Mouse (Mus musculus): Measurements from ENCODE around the gene Lrrk2. TPM values are rescaled to one million over a fixed set of nuclear protein-coding genes. Genes with fewer than 3 reads are reported as not detected.

Lrrk2 gene
- polyA plus RNA-seq, 1 experiment from 2014 or later, result 3.6 TPM

DNA sequence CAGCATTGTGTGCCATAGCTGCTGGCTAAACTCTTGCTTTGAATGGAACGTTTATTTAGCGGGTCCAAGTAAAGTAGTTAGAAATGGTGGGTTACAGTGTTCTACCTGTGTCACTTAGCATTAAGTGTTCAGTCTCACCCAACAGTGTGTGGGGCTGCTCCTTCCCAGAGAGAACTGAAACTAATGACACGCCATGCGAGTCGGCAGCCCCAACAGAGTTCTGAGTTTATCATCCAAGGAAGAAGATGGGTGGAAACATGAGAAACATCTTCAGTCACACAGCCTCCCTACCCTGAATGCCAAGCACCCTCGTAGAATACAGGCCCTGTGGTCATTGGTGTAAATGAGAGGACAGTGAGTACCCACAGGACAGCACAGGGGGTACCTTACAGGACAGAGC lies 14.7 kb upstream of the Lrrk2 start:
- Histone ChIP-seq H3K36me3 (replicated peaks) (no peaks in the 10 kb centered on the region), H3K9me3 (no peaks in the 10 kb centered on the region), H3K4me1 (no peaks in the 10 kb centered on the region), H3K9ac (no peak overlapping the region), H3K27ac (no peak overlapping the region), H3K4me2 (no peak overlapping the region), H3K27me3 (no peaks in the 10 kb centered on the region), H3K4me3 (replicated peaks) (no peak overlapping the region)
- ATAC-seq (ENCODE audit: low FRiP score), result no peak
- 89% methylated on average over 6 of the region's 6 CpGs for WGBS

DNA sequence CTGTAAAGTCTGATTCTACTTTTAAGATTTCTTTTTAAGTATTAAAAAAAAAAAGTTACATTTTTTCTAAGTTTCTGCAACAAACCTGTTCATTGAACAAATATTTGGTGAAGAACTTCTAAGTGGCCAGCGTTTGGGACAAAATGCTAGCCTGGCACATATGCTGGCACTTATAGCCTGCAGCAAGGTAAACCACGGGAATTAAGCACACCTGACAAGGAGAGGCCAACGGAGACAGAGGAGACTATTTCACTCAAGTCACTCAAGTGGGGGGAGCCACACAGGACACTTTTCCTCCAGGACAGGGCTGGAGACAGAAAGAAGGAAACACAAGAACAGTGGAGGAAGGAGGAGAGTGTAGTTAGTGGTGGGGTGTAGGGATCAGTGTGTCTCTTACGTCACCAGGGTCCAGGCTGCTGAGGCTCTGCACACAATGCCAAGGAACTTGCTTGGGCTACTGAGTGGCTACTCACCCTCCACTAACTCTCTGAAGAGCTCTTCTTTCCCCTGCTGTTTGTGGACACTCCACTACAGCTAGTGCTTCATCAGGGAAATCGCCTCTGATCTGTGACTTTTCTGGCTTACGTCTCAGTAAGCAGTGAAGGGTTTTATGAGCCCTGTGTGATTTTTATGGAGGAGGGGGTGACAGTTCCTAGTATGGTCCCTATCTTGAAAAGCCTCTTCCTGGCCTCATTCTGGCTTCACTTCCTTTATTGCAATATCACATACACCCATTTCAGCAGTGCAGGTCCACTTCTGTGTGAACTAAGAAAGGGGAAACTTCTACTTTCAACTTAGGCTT lies 12.5 kb upstream of the Lrrk2 start:
- no peak overlapping the region for H3K4me2 ChIP-seq
- no peak overlapping the region for H3K9ac ChIP-seq
- 87% methylated on average over 6 of the region's 6 CpGs for WGBS
- no peak overlapping the region for H3K4me3 ChIP-seq (replicated peaks)
- H3K4me1 ChIP-seq, result no peaks in the 10 kb centered on the region
- no peaks in the 10 kb centered on the region for H3K9me3 ChIP-seq
- H3K27me3 ChIP-seq, result no peaks in the 10 kb centered on the region
- H3K36me3 ChIP-seq (replicated peaks), result no peaks in the 10 kb centered on the region
- H3K27ac ChIP-seq, result no peak overlapping the region
- ATAC-seq (ENCODE audit: low FRiP score), result no peak

DNA sequence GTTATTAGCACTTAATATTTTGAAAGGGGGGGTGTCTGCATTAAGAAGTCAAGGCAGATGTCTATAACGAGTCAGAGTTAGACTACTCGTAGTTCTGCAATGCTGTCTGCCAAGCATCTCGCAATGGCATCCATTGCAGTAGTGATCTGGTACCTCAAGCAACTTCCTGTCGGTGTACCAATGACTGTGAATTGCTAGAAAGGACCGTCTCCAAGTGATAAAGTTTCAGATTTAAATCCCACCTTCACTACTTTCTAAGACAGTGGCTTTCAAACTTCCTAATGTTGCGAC lies 12.0 kb upstream of the Lrrk2 start:
- 89% methylated on average over 6 of the region's 6 CpGs for WGBS
- Histone ChIP-seq H3K27ac (no peak overlapping the region), H3K4me1 (no peaks in the 10 kb centered on the region), H3K36me3 (replicated peaks) (no peaks in the 10 kb centered on the region), H3K9me3 (no peaks in the 10 kb centered on the region), H3K27me3 (no peaks in the 10 kb centered on the region), H3K4me2 (no peak overlapping the region), H3K4me3 (replicated peaks) (no peak overlapping the region), H3K9ac (no peak overlapping the region)
- ATAC-seq (ENCODE audit: low FRiP score), result no peak

DNA sequence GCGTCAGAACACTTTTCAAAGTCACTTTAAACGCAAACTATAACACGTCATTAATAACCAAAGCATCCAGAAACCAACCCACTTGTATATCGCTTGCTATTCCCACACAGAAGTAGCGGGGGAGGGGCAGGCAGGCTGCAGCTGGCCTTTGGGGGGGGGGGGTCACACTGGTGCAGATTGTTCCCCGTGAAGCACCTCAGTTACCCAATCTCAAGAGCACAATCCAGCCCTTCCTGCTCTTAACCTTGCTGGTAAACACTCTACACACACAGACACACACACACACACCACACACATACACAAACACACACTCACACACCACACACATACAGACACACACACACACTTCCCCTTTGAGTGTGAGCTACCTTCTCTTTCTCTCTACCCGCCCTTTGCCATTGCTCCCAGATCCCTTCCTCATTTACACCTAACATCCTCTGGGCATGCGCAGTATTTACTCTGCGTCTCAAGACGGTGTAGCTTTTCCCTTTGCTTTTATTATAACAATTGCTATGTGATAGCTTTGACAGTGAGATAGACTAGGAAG lies 8.3 kb upstream of the Lrrk2 start:
- Histone ChIP-seq H3K36me3 (replicated peaks) (no peaks in the 10 kb centered on the region), H3K4me2 (no peak overlapping the region), H3K9me3 (no peaks in the 10 kb centered on the region), H3K9ac (no peak overlapping the region), H3K4me1 (no peaks in the 10 kb centered on the region), H3K27ac (no peak overlapping the region), H3K27me3 (no peaks in the 10 kb centered on the region), H3K4me3 (replicated peaks) (no peak overlapping the region)
- no peak for ATAC-seq (ENCODE audit: low FRiP score)
- 81% methylated on average over 10 of the region's 10 CpGs for WGBS

DNA sequence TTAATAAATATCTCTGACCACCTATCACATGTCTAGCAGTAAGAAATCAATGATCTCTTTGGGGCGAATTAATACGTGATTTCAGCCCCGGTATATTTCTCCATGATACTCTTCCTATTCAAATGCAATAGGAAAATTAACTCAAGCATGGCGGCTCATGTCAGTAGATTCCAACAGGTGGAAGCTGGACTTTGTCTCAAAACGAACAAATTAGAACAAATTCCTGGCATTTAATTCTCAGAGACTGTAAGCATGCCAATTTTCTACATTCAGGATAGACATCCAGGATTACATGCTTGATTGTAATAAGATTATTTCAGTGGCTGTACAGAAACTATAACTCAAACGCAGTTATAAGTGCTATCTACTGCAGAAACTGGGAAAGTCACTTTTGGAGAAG lies 7.4 kb upstream of the Lrrk2 start:
- Histone ChIP-seq H3K9me3 (no peaks in the 10 kb centered on the region), H3K36me3 (replicated peaks) (no peaks in the 10 kb centered on the region), H3K9ac (no peak overlapping the region), H3K27me3 (no peaks in the 10 kb centered on the region), H3K4me1 (no peaks in the 10 kb centered on the region), H3K4me2 (no peak overlapping the region), H3K4me3 (replicated peaks) (no peak overlapping the region), H3K27ac (no peak overlapping the region)
- 93% methylated on average over 6 of the region's 6 CpGs for WGBS
- no peak for ATAC-seq (ENCODE audit: low FRiP score)

DNA sequence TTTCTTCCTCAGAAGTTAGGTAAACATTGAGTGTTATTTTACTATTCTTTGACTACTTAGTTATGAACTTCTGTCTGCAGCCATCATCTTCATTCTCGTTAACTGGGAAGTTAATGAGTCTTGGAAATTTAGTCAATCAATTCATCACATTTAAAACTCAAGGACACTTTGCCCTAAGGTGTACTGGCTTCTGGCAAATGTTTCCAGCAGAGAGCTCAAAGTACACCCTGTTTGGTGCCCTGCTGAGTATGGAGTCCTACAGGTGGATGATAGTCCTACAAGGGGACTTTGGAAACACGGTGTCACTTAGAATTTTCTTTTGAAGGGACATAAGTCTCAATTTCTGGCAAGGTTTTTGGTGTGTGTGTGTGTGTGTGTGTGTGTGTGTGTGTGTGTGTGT lies 1.8 kb upstream of the Lrrk2 start:
- H3K4me3 ChIP-seq (replicated peaks), result no peak overlapping the region
- no peak for ATAC-seq (ENCODE audit: low FRiP score)
- no peak overlapping the region for H3K9ac ChIP-seq
- WGBS, result 85% methylated on average over 2 of the region's 2 CpGs
- no peak overlapping the region for H3K27ac ChIP-seq
- peaks cover 6% of the 10 kb centered on the region; the same call in 1 of the 2 replicates for H3K4me1 ChIP-seq
- no peaks in the 10 kb centered on the region for H3K27me3 ChIP-seq
- no peaks in the 10 kb centered on the region for H3K36me3 ChIP-seq (replicated peaks)
- no peak overlapping the region for H3K4me2 ChIP-seq
- no peaks in the 10 kb centered on the region for H3K9me3 ChIP-seq

DNA sequence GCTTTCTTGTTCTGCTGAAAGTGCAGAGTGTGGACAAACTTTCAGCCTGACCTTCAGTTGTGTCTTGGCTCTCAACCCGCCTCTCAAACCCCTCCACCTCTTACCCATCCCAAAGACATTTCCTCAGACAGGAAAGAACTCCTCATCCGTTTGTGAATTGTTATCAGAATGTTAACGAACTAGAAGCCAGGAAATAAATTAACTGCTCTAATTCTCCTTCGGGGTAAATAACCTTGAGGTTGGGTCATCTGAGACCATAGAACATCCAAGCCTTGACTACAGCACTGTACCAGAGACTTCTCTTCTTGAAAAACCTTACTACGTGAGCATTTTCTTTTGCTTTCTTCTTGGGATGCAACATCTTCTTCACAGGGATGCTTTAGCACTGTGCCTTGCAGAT lies 988 bp upstream of the Lrrk2 start:
- no peaks in the 10 kb centered on the region for H3K36me3 ChIP-seq (replicated peaks)
- H3K4me1 ChIP-seq, result peaks cover 6% of the 10 kb centered on the region; the same call in 1 of the 2 replicates
- H3K27me3 ChIP-seq, result no peaks in the 10 kb centered on the region
- no peak overlapping the region for H3K4me2 ChIP-seq
- no peak overlapping the region for H3K4me3 ChIP-seq (replicated peaks)
- 79% methylated on average over 5 of the region's 5 CpGs for WGBS
- H3K9me3 ChIP-seq, result no peaks in the 10 kb centered on the region
- ATAC-seq (ENCODE audit: low FRiP score), result no peak
- no peak overlapping the region for H3K27ac ChIP-seq
- H3K9ac ChIP-seq, result no peak overlapping the region

DNA sequence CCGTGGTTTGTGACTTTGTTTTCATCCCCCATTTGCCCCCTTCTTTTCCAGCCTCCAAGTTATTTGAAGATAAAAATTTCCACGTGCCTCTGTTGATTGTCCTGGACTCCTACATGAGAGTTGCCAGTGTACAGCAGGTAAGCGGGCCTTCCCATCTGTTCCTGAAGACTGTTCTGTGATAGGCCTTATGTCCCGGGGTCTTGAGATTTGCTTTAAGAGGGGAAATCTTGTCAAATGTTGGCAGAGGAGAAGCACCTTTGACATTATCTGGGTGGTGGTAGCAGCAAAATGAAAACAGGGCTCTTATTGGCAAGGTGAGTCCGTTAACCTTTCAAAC lies 562 bp downstream of the Lrrk2 start:
- Histone ChIP-seq H3K4me1 (peaks cover 6% of the 10 kb centered on the region; the same call in 1 of the 2 replicates), H3K9me3 (no peaks in the 10 kb centered on the region), H3K4me3 (replicated peaks) (peak overlapping the region; percentile 49), H3K4me2 (peak overlapping the region; percentile 76), H3K36me3 (replicated peaks) (no peaks in the 10 kb centered on the region), H3K9ac (peak overlapping the region; percentile 66), H3K27me3 (no peaks in the 10 kb centered on the region), H3K27ac (no peak overlapping the region)
- WGBS, result 39% methylated on average over 5 of the region's 5 CpGs
- peak; percentile 31; the same call in 1 of the 2 replicates for ATAC-seq (ENCODE audit: low FRiP score)

DNA sequence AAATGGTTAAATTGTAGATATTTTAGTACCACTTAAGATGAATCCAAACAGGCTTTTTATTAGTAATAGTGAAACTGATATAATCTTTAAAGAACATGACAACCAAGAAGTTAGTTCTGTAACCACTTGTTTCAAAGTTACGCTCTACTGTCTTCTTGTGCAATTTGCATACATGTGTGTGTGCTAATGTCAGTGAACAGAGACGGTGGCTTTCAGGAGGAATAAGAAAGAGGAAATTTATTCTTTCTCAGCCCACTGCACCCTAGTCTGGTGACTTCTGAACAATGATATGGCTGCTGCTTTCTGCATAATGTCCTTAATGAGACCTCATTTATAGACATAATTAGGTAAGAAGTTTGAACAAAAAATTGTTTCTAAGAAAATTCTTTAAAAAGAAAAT lies 7.1 kb downstream of the Lrrk2 start:
- Histone ChIP-seq H3K27ac (no peak overlapping the region), H3K4me2 (no peak overlapping the region), H3K36me3 (replicated peaks) (no peaks in the 10 kb centered on the region), H3K9me3 (no peaks in the 10 kb centered on the region), H3K27me3 (no peaks in the 10 kb centered on the region), H3K4me1 (no peaks in the 10 kb centered on the region), H3K9ac (no peak overlapping the region), H3K4me3 (replicated peaks) (no peak overlapping the region)
- no peak for ATAC-seq (ENCODE audit: low FRiP score)
- WGBS, result 74% methylated on average over 2 of the region's 2 CpGs

DNA sequence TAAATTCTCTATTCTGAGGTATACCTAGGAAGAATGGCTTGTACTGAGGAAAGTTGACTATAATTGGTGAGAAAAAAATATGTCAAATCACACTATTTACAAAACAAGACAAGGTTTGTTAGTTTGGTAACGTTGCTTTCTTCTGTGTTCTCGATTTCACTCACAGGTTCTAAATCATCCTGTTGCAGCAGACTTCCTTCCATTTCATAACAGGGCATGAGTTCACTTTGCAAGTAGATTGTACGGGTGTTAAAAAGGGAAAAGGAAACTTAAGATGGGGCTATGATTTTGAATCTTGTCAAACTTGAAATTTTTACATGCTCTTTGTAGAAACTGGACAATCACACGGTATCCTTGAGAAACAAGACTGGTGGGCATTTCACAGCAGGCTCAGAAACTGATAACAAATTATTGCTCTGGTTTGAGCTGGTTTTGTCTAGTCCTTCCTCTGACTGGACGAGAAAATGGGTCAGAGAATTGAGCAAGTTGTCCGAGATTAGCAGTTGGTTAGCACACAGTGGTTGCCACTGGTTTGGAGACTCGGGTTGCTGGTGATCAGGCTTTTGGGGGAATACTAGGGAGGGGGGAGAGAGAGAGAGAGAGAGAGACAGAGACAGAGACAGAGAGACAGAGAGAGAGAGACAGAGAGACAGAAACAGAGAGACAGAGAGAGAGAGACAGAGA lies 13.0 kb downstream of the Lrrk2 start:
- no peaks in the 10 kb centered on the region for H3K36me3 ChIP-seq (replicated peaks)
- no peaks in the 10 kb centered on the region for H3K27me3 ChIP-seq
- H3K9me3 ChIP-seq, result no peaks in the 10 kb centered on the region
- no peak overlapping the region for H3K4me3 ChIP-seq (replicated peaks)
- H3K4me1 ChIP-seq, result no peaks in the 10 kb centered on the region
- H3K9ac ChIP-seq, result no peak overlapping the region
- WGBS, result 90% methylated on average over 7 of the region's 7 CpGs
- no peak overlapping the region for H3K4me2 ChIP-seq
- no peak overlapping the region for H3K27ac ChIP-seq
- ATAC-seq (ENCODE audit: low FRiP score), result no peak

DNA sequence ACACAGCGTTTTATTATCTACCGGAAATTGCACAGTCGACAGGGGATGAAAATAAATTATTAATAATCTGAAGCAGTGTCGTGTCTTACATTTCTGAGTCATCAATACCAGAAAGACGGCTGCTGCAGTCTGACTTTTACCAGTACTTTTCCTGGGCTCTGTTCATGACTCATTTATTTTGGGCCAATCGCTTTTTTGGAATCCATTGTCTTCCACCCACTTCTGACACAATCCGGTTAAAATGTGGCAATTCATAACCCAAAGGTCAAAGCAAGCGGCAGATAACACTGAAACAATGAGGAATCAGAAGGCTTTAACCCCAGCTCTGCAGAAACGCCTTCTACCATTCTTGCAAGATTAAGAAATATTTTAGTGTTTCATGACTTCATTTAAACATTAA lies 17.7 kb downstream of the Lrrk2 start:
- H3K4me2 ChIP-seq, result no peak overlapping the region

DNA sequence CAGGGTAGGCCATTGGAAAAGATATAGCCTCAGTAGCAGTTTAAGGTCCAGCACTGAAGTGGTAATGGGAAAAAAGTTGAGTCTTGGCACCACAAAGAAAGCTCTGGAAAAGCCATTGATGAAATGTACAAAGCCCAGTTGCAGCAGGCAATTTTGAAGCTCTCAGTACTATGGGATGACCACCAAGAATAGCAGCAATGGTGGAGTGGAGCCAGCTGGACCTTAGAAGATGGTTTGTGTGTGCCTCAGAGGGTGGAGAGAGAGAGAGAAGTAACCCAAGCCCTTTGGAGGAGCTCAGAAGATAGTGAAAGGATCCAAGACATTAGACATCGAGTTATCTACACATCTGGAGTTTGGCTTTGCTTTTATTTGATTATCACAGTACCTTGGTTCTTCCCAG lies 20.1 kb downstream of the Lrrk2 start:
- 75% methylated on average over 1 of the region's 1 CpGs for WGBS
- H3K4me2 ChIP-seq, result no peak overlapping the region
- ATAC-seq (ENCODE audit: low FRiP score), result no peak
- no peak overlapping the region for H3K27ac ChIP-seq
- H3K9me3 ChIP-seq, result no peaks in the 10 kb centered on the region
- H3K4me1 ChIP-seq, result no peaks in the 10 kb centered on the region
- no peaks in the 10 kb centered on the region for H3K27me3 ChIP-seq
- no peak overlapping the region for H3K9ac ChIP-seq
- no peak overlapping the region for H3K4me3 ChIP-seq (replicated peaks)
- no peaks in the 10 kb centered on the region for H3K36me3 ChIP-seq (replicated peaks)

More for the DNA sequence above, 17.7 kb downstream of the Lrrk2 start:
- Histone ChIP-seq H3K9ac (no peak overlapping the region), H3K4me1 (no peaks in the 10 kb centered on the region), H3K27me3 (no peaks in the 10 kb centered on the region), H3K9me3 (no peaks in the 10 kb centered on the region), H3K36me3 (replicated peaks) (no peaks in the 10 kb centered on the region), H3K27ac (no peak overlapping the region), H3K4me3 (replicated peaks) (no peak overlapping the region)
- 88% methylated on average over 9 of the region's 9 CpGs for WGBS
- no peak for ATAC-seq (ENCODE audit: low FRiP score)

DNA sequence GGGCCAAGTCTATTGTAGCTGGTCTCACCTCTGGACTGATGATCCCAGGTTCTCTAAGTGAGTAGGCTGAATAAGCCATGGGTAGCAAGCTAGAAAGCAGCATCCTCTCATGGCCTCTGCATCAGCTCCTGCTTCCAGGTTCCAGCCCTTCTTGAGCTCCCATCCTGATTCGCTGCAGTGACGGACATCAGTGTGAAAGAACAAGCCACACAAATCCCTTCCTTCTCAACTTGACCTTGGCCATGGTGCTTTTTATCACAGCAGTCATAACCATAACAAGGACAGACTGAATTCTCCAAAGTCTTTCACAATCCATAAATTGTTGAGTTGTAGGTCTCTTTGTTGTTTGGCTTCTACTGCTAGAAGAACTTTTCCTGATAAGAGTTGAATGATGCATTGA lies 20.9 kb downstream of the Lrrk2 start:
- no peak for ATAC-seq (ENCODE audit: low FRiP score)
- H3K27ac ChIP-seq, result no peak overlapping the region
- H3K4me1 ChIP-seq, result no peaks in the 10 kb centered on the region
- H3K9ac ChIP-seq, result no peak overlapping the region
- no peak overlapping the region for H3K4me2 ChIP-seq
- 89% methylated on average over 2 of the region's 2 CpGs for WGBS
- no peak overlapping the region for H3K4me3 ChIP-seq (replicated peaks)
- H3K9me3 ChIP-seq, result no peaks in the 10 kb centered on the region
- H3K36me3 ChIP-seq (replicated peaks), result no peaks in the 10 kb centered on the region
- H3K27me3 ChIP-seq, result no peaks in the 10 kb centered on the region
